Mouse (Mus musculus) liver, embryonic 12.5 days (tissue): Measurements from ENCODE around the gene Bfsp2. TPM values are rescaled to one million over a fixed set of nuclear protein-coding genes. Genes with fewer than 3 reads are reported as not detected.

Experiments
- ATAC-seq: fragments of 200-750 bp; cut with Nextera tagmentation; 2 replicates; pipeline ENCODE4 v1.8.0; 2017; ENCODE audit warnings: moderate number of reproducible peaks, mild to moderate bottlenecking, moderate library complexity
- H3K27ac ChIP-seq: fragments of 300-500 bp; sonication (generic); 2 replicates; pipeline ENCODE4 v1.5.1; 2016; ENCODE audit warnings: mild to moderate bottlenecking
- H3K27me3 ChIP-seq: fragments of 300-500 bp; sonication (generic); replicated peaks from 2 replicates; pipeline ENCODE4 v1.6.1; 2016; ENCODE audit warnings: mild to moderate bottlenecking, moderate library complexity
- H3K36me3 ChIP-seq: fragments of 300-500 bp; sonication (generic); 2 replicates; pipeline ENCODE4 v1.6.1; 2016; ENCODE audit warnings: mild to moderate bottlenecking, moderate library complexity
- H3K4me1 ChIP-seq: fragments of 300-500 bp; sonication (generic); 2 replicates; pipeline ENCODE4 v1.6.1; 2016
- H3K4me2 ChIP-seq: fragments of 300-500 bp; sonication (generic); 2 replicates; pipeline ENCODE4 v1.6.1; 2016; ENCODE audit warnings: mild to moderate bottlenecking, moderate library complexity
- H3K4me3 ChIP-seq: fragments of 300-500 bp; sonication (generic); 2 replicates; pipeline ENCODE4 v1.5.1; 2016; ENCODE audit warnings: mild to moderate bottlenecking, moderate library complexity
- H3K9ac ChIP-seq: fragments of 300-500 bp; sonication (generic); 2 replicates; pipeline ENCODE4 v1.6.1; 2016; ENCODE audit warnings: mild to moderate bottlenecking, moderate library complexity
- H3K9me3 ChIP-seq: fragments of 300-500 bp; sonication (generic); replicated peaks from 2 replicates; pipeline ENCODE4 v1.6.1; 2016; ENCODE audit warnings: mild to moderate bottlenecking, moderate library complexity
- WGBS: fragments of 180-500 bp; shearing (Covaris S2); methylation state at CpG from one replicate; pipeline ENCODE4 v1.1.7; 2016; ENCODE audit not compliant: insufficient replicate concordance; 5-methylcytosine and 5-hydroxymethylcytosine counted together
- polyA plus RNA-seq: library from polyadenylated mRNA; unstranded; fragments of >200 nt; fragmentation: Nextera tagmentation; extraction: Ambion mirVana; gene quantifications from 2 replicates; pipeline ENCODE4 v1.2.1, GENCODE M21; 2016

Bfsp2 gene
- polyA plus RNA-seq, 1 experiment from 2014 or later = 0.62 TPM

DNA sequence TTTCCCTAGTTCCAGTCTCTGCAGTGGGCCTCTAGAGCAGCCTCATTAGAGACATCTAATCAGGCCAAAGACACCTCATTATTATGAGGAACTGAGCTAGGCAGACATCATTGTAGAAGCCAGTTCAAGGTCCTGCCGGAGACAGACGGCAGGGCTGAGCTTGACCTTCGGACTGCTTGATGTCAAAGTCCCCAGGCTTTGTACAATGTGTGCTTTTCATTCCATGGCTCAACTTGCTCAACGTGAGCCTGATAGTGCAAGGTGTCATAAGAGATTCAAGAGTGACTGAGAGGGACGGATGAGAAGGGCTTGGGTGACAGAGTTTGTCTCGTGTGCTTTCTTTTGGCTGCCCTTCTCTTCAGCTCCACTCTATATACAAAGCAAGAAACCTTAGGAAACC is 4.8 kb downstream of the Bfsp2 start:
- 52% methylated on average over 6 of the region's 6 CpGs for WGBS
- H3K4me2 ChIP-seq = no peak overlapping the region
- ATAC-seq = peak; percentile 22; the same call in 1 of the 2 replicates
- no peaks in the 10 kb centered on the region for H3K36me3 ChIP-seq
- H3K27ac ChIP-seq = no peak overlapping the region
- no peaks in the 10 kb centered on the region for H3K9me3 ChIP-seq
- H3K4me1 ChIP-seq = peaks cover 11% of the 10 kb centered on the region
- H3K27me3 ChIP-seq = no peaks in the 10 kb centered on the region
- H3K4me3 ChIP-seq = no peak overlapping the region
- H3K9ac ChIP-seq = no peak overlapping the region

DNA sequence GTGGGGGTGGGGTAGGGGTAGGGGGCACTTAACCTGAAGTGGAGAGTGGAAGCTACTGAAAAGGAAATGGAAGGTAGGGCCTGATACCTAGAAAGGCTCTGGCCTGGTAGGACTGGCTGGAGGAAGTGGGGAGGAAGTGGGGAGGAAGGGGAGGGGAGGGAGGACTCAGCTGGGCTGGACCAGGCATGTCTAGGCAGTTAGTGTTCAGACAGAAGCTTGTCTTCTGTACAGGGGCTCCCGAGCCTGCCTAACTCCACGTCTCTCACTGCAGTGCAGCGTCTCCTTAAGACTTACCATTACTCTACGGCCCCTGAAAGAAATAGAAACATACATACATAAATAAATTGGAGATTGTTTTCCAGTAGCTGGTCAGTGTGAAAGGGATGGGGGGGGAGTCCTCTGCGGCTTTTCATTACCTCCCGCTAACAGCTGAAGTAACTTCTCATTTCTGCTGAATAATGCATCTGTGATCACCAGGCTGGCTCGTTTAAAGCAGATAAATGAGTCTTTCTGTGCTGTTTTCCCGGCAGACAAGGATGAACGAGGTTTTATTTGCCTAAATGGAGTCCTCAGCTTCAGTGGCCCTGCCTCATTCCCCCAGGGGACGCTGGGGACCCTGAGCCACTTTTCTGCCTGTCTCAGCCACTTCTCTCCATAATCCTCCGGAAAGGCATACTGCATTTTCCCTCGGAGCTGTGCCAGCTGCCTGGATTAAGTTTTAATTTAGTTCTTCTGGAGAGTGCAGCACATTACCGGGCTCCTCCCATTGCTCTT is 6.1 kb downstream of the Bfsp2 start:
- peak overlapping the region; percentile 36 for H3K4me2 ChIP-seq
- H3K4me1 ChIP-seq = peaks cover 11% of the 10 kb centered on the region
- no peaks in the 10 kb centered on the region for H3K27me3 ChIP-seq
- no peaks in the 10 kb centered on the region for H3K36me3 ChIP-seq
- no peaks in the 10 kb centered on the region for H3K9me3 ChIP-seq
- WGBS = 13% methylated on average over 13 of the region's 13 CpGs
- ATAC-seq = no peak
- no peak overlapping the region for H3K4me3 ChIP-seq
- H3K27ac ChIP-seq = 0 out of 2 replicates have a peak overlapping the region, but pooled peaks have one; percentile 7
- H3K9ac ChIP-seq = no peak overlapping the region

DNA sequence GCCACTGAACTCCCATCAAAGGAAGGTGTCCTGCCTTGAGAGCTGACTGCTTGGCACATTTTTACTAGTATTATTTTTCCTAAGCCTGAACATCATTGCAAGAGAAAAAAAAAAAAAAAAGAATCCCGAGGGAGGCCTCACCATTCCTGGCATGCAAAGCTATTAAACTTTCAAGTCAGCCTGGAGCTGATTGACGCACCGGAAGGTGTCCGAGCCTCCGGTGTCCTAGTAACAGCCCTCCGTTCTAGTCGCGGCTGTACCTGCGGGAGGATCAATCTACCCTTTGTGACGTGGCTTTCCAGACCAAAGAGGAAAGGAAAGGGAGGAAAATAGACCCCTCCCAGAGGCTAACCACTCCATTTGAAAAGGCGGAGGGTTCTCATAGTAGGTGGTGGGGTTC is 8.4 kb downstream of the Bfsp2 start:
- H3K27ac ChIP-seq = no peak overlapping the region
- H3K9ac ChIP-seq = no peak overlapping the region
- 44% methylated on average over 11 of the region's 11 CpGs for WGBS
- peaks cover 11% of the 10 kb centered on the region for H3K4me1 ChIP-seq
- no peak overlapping the region for H3K4me2 ChIP-seq
- H3K4me3 ChIP-seq = no peak overlapping the region
- no peaks in the 10 kb centered on the region for H3K36me3 ChIP-seq
- no peaks in the 10 kb centered on the region for H3K9me3 ChIP-seq
- H3K27me3 ChIP-seq = no peaks in the 10 kb centered on the region
- ATAC-seq = no peak

DNA sequence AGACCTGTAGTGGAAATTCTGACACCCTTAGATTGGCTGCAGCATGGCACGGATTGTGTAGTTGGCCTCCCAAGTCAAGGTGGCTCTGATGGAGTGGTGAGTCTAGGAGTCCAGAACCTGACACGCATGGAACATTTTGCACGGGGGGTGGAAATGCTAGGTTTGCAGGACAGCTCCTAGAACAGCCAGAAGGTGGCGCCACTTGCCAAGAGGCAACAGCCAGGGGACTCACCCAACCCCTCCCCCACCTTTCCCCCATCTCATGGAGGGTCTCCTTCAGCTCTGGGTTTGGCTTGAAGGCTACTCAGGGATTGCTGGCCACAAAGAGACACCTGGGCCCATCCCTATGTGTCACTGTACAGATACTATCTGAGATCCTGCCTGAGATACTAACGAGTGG is 10.7 kb downstream of the Bfsp2 start:
- Histone ChIP-seq H3K4me3 (no peak overlapping the region), H3K9ac (no peak overlapping the region), H3K4me1 (peaks cover 9% of the 10 kb centered on the region), H3K27me3 (no peaks in the 10 kb centered on the region), H3K4me2 (no peak overlapping the region), H3K27ac (no peak overlapping the region), H3K9me3 (no peaks in the 10 kb centered on the region), H3K36me3 (no peaks in the 10 kb centered on the region)
- WGBS = 47% methylated on average over 5 of the region's 5 CpGs
- ATAC-seq = no peak; the same call in 1 of the 2 replicates

DNA sequence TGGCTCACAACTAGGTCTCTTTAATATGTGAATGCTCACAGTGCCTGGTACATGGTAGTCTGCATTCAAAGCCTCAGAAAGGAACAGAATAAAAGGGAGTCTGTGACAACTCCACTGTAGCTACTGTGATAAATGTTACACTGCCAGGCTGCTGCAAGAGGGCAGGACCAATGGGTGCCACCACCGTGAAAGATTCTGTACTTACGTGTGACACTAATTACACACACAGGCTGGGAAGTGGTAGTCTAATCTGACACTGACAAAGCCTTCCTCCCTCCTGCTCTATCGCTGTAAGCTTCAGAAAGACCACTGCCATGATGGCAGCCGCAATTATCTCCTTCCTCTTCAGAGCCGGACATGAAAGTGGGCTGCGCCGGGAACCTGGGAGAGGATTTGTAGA is 11.3 kb downstream of the Bfsp2 start:
- Histone ChIP-seq H3K4me2 (no peak overlapping the region), H3K4me1 (peaks cover 3% of the 10 kb centered on the region; the same call in 1 of the 2 replicates), H3K9ac (no peak overlapping the region), H3K36me3 (no peaks in the 10 kb centered on the region), H3K27ac (no peak overlapping the region), H3K9me3 (no peaks in the 10 kb centered on the region), H3K27me3 (no peaks in the 10 kb centered on the region), H3K4me3 (no peak overlapping the region)
- 49% methylated on average over 7 of the region's 7 CpGs for WGBS
- ATAC-seq = no peak

DNA sequence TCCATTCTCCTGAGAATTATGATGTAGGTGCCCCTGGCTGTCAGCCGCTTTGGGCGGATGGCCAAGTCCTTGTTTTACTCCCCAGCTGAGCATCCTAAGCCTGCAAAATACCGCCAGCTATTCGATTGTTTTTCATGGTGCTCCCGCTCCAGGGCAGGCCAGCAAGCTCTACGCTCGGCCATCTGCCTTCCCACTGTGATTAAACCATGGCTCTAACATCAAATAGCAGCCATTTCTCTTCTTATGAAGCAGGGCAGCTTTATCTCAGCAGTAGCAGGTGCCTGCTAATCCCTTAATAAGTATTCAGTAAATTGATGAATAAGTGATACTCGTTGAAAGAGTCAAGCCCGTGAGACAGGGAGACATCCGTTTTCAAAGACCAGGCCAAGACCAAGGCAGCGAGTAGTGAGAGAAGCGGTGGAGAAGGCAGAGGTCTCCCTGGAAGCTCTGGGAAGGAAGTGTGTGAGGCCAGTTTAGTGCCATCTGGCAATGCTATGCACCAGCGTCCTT is 14.5 kb downstream of the Bfsp2 start:
- WGBS = 77% methylated on average over 13 of the region's 13 CpGs
- no peak for ATAC-seq
- H3K4me2 ChIP-seq = no peak overlapping the region
- H3K9me3 ChIP-seq = no peaks in the 10 kb centered on the region
- H3K9ac ChIP-seq = no peak overlapping the region
- no peaks in the 10 kb centered on the region for H3K27me3 ChIP-seq
- no peak overlapping the region for H3K4me3 ChIP-seq
- H3K27ac ChIP-seq = no peak overlapping the region
- no peaks in the 10 kb centered on the region for H3K4me1 ChIP-seq
- no peaks in the 10 kb centered on the region for H3K36me3 ChIP-seq

DNA sequence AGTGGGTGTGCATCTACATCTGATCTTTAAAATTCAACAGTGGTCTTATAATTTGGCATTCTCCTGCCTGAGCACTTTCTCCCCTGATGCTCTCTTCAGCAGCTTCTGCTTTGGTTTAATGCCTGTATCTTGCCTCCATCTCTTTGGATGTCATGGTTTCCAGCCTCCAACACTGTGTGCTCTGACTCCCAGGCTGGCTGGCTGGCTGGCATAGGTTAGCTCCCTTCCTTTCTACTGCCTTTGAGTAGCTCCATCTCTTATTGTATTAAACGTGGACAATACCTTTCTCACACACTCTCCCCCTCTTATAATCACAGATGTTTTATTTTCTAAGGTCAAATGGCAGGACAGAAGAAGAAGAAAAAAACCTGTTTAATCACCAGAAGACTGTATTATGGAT is 14.9 kb downstream of the Bfsp2 start:
- ATAC-seq = no peak
- Histone ChIP-seq H3K9me3 (no peaks in the 10 kb centered on the region), H3K4me2 (no peak overlapping the region), H3K27ac (no peak overlapping the region), H3K9ac (no peak overlapping the region), H3K4me3 (no peak overlapping the region), H3K27me3 (no peaks in the 10 kb centered on the region), H3K36me3 (no peaks in the 10 kb centered on the region), H3K4me1 (no peaks in the 10 kb centered on the region)
- WGBS = 35% methylated on average over 1 of the region's 1 CpGs

DNA sequence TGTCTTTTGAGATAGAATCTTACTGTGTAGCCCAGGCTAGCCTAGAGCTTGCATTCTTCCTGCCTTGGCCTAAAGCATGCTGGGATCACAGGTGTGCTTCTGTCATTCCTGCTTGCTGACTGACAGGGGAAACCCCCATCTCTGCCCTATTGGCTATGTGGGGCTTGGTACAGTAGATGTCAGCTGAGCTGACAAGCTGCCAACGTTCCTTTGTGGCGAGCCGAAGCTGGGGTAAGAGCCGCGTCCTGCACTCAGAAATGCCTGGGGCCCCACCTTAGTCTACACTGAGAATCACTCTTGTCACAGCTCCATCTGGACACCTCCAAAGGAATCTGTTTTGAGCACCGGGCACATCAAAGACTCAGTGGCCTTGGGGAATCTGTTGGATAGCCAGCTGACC is 16.4 kb downstream of the Bfsp2 start:
- ATAC-seq = no peak
- H3K9me3 ChIP-seq = no peaks in the 10 kb centered on the region
- H3K27me3 ChIP-seq = no peaks in the 10 kb centered on the region
- no peak overlapping the region for H3K4me3 ChIP-seq
- H3K4me1 ChIP-seq = no peaks in the 10 kb centered on the region
- no peak overlapping the region for H3K9ac ChIP-seq
- H3K36me3 ChIP-seq = no peaks in the 10 kb centered on the region
- no peak overlapping the region for H3K27ac ChIP-seq
- no peak overlapping the region for H3K4me2 ChIP-seq
- 76% methylated on average over 6 of the region's 6 CpGs for WGBS

DNA sequence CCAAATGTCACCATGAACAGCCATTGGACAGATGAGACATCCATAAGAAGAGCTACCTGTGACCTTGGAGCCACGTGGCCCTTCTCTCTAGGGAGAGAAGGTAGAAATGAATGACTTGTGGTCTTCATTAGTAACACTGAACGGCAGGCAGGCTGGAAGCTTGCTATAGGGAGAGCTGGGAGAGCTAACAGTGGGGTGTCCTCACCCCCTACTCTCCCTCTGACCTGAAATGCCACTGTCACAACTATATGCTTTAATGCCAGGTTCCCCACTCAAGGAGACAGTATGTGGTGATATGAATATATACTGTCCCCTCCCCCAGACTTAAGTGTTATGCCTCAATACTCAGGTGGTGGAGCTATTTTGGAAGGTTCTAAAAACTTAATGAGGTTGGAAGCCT is 20.4 kb downstream of the Bfsp2 start:
- H3K9me3 ChIP-seq = no peaks in the 10 kb centered on the region
- 42% methylated on average over 2 of the region's 2 CpGs for WGBS
- ATAC-seq = no peak
- no peak overlapping the region for H3K27ac ChIP-seq
- no peak overlapping the region for H3K4me2 ChIP-seq
- no peak overlapping the region for H3K4me3 ChIP-seq
- H3K4me1 ChIP-seq = no peaks in the 10 kb centered on the region
- H3K9ac ChIP-seq = no peak overlapping the region
- no peaks in the 10 kb centered on the region for H3K27me3 ChIP-seq
- no peaks in the 10 kb centered on the region for H3K36me3 ChIP-seq

DNA sequence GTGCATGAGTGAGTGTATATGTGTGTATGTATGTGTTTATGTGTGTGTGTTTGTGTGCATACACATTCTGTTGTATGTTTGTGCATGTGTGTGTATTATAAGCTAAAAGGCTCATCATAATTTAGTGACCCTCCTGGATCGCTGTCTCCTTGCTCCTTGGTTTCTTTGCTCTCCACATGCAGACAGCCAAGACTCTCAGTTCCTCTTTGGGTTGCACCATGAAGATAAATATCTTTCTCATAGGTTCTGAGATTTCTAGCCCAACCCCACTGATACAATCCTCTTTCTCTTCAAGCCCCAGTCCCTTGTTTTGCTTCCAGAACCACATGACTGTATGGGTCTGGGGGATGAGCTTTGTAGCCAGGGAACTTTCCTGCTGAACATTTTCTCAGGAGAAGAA is 20.9 kb downstream of the Bfsp2 start:
- WGBS = 58% methylated on average over 1 of the region's 1 CpGs
- Histone ChIP-seq H3K9me3 (no peaks in the 10 kb centered on the region), H3K4me3 (no peak overlapping the region), H3K4me1 (no peaks in the 10 kb centered on the region), H3K36me3 (no peaks in the 10 kb centered on the region), H3K9ac (no peak overlapping the region), H3K27ac (no peak overlapping the region), H3K27me3 (no peaks in the 10 kb centered on the region), H3K4me2 (no peak overlapping the region)
- ATAC-seq = no peak

DNA sequence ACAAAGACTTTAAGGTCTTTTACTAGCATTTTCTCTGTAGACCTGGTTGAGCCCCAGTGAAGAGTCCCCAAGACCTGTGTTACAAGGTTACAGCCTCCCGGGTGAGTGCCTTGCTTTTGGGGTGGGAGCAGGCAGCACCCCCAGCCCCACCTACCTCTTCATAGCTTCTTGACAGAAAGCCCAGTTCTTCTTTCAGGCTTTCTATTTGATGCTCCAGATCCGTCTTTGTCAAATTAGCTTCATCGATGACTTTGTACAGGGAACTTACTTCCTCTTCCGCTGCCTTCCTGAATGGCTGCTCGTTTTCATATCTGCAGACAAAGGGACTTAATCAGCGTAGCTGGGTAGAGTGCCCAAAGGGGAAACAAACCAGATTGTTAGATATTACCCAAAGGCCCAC is 30.6 kb downstream of the Bfsp2 start:
- no peaks in the 10 kb centered on the region for H3K27me3 ChIP-seq
- no peak for ATAC-seq
- H3K27ac ChIP-seq = no peak overlapping the region
- H3K4me1 ChIP-seq = 0 out of 2 replicates have a peak, but pooled peaks cover 3% of the 10 kb centered on the region
- 33% methylated on average over 6 of the region's 6 CpGs for WGBS
- no peak overlapping the region for H3K4me2 ChIP-seq
- H3K4me3 ChIP-seq = no peak overlapping the region
- 0 out of 2 replicates have a peak, but pooled peaks cover 2% of the 10 kb centered on the region for H3K9me3 ChIP-seq
- no peaks in the 10 kb centered on the region for H3K36me3 ChIP-seq
- no peak overlapping the region for H3K9ac ChIP-seq

DNA sequence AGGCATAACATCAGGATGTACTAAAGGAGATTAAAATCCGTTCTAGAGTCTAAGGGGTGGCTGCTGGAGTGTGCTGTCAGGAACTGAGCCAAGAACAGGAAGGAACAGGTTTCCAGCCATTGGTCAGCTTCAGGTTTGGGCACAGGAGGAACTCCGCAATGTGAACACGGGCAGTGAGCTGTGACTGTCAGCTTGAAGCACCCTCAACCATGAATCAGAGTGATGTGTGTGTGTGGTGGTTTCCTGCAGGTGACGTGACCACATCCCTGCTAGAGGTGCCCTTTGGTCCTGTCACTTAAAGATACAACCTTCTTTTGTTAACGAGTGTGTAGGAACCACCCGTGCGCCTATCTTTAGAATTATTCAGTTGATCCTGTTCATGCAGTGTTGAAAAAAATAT is 31.1 kb downstream of the Bfsp2 start:
- no peak overlapping the region for H3K4me2 ChIP-seq
- H3K27me3 ChIP-seq = no peaks in the 10 kb centered on the region
- no peaks in the 10 kb centered on the region for H3K36me3 ChIP-seq
- no peak overlapping the region for H3K4me3 ChIP-seq
- H3K9me3 ChIP-seq = 0 out of 2 replicates have a peak, but pooled peaks cover 5% of the 10 kb centered on the region
- ATAC-seq = no peak
- H3K9ac ChIP-seq = no peak overlapping the region
- 0 out of 2 replicates have a peak, but pooled peaks cover 3% of the 10 kb centered on the region for H3K4me1 ChIP-seq
- H3K27ac ChIP-seq = no peak overlapping the region
- WGBS = 24% methylated on average over 7 of the region's 7 CpGs
